Mouse (Mus musculus): ENCODE results near the gene Shisal2b. TPM values are rescaled to one million over a fixed set of nuclear protein-coding genes. Genes with fewer than 3 reads are reported as not detected.

Gene Shisal2b
- total RNA-seq, 2 experiments from 2014 or later, result 0.56 TPM; not detected in 1

- TF ChIP-seq CTCF (IDR thresholded peaks at IDR 0.05), result no peak
- intact Hi-C loops (cut with DNase I), result no loop called here
- DNase-seq, result no peak
- H3K4me3 ChIP-seq, result no peak overlapping the region
- no peak overlapping the region for H3K27ac ChIP-seq
Observed at GRCm38 (mm10) chr13:104843295-104844089, 20.2 kb downstream of the Shisal2b start.

- TF ChIP-seq CTCF (IDR thresholded peaks at IDR 0.05), result no peak
- no peak overlapping the region for H3K27ac ChIP-seq
- intact Hi-C loops (cut with DNase I), result no loop called here
- DNase-seq, result no peak
- H3K4me3 ChIP-seq, result no peak overlapping the region
Observed at GRCm38 (mm10) chr13:104841937-104842336, 21.8 kb downstream of the Shisal2b start.

- intact Hi-C loops (cut with DNase I), result no loop called here
- TF ChIP-seq CTCF (IDR thresholded peaks at IDR 0.05), result no peak
- H3K4me3 ChIP-seq, result no peak overlapping the region
- DNase-seq, result no peak
- H3K27ac ChIP-seq, result no peak overlapping the region
Observed at GRCm38 (mm10) chr13:104837628-104838027, 26.1 kb downstream of the Shisal2b start.

GRCm38 (mm10) chr13:104832811-104833210 is 30.9 kb downstream of the Shisal2b start:
- H3K4me3 ChIP-seq, result no peak overlapping the region
- no peak for DNase-seq
- intact Hi-C loops (cut with DNase I), result no loop called here
- H3K27ac ChIP-seq, result no peak overlapping the region
- no peak for TF ChIP-seq CTCF (IDR thresholded peaks at IDR 0.05)

GRCm38 (mm10) chr13:104825470-104825869 is 38.2 kb downstream of the Shisal2b start:
- intact Hi-C loops (cut with DNase I), result no loop called here
- DNase-seq, result no peak
- TF ChIP-seq CTCF (IDR thresholded peaks at IDR 0.05), result no peak
- Histone ChIP-seq H3K4me3 (no peak overlapping the region), H3K27ac (no peak overlapping the region)

- DNase-seq, result no peak
- intact Hi-C loops (cut with DNase I), result no loop called here
- Histone ChIP-seq H3K4me3 (no peak overlapping the region), H3K27ac (no peak overlapping the region)
- TF ChIP-seq CTCF (IDR thresholded peaks at IDR 0.05), result no peak
Observed at GRCm38 (mm10) chr13:104822411-104822838, 41.3 kb downstream of the Shisal2b start.

- no peak overlapping the region for H3K27ac ChIP-seq
- H3K4me3 ChIP-seq, result no peak overlapping the region
- intact Hi-C loops (cut with DNase I), result no loop called here
- no peak for DNase-seq
- TF ChIP-seq CTCF (IDR thresholded peaks at IDR 0.05), result no peak
Observed at GRCm38 (mm10) chr13:104821908-104822307, 41.8 kb downstream of the Shisal2b start.

GRCm38 (mm10) chr13:104821192-104821591 is 42.5 kb downstream of the Shisal2b start:
- Histone ChIP-seq H3K4me3 (no peak overlapping the region), H3K27ac (no peak overlapping the region)
- TF ChIP-seq CTCF (IDR thresholded peaks at IDR 0.05), result no peak
- intact Hi-C loops (cut with DNase I), result no loop called here
- no peak for DNase-seq

GRCm38 (mm10) chr13:104817696-104818095 is 46.0 kb downstream of the Shisal2b start:
- intact Hi-C loops (cut with DNase I), result loop anchor here (5.0 kb wide), 1 partner anchor 590 kb away; the partner anchor contains the start of genes Cenpk and Ppwd1
- peak overlapping the region; percentile 100 for H3K27ac ChIP-seq

GRCm38 (mm10) chr13:104816635-104817571 is 46.8 kb downstream of the Shisal2b start, which contains the start of gene Cwc27:
TSS of gene Cwc27 (minus strand) at chr13:104817142.
- intact Hi-C loops (cut with DNase I), result loop anchor here (5.0 kb wide), 1 partner anchor 590 kb away; the partner anchor contains the start of genes Cenpk and Ppwd1
- Histone ChIP-seq H3K4me3 (peak within 1 kb of the TSS; percentile 77), H3K27ac (peak within 1 kb of the TSS; percentile 100)
- no peak for TF ChIP-seq CTCF (IDR thresholded peaks at IDR 0.05)
- peak; percentile 81 for DNase-seq

More at GRCm38 (mm10) chr13:104817696-104818095, 46.0 kb downstream of the Shisal2b start:
- peak overlapping the region; percentile 77 for H3K4me3 ChIP-seq
- no peak for TF ChIP-seq CTCF (IDR thresholded peaks at IDR 0.05)
- no peak for DNase-seq

- TF ChIP-seq CTCF (IDR thresholded peaks at IDR 0.05), result no peak
- peak overlapping the region; percentile 100 for H3K27ac ChIP-seq
Observed at GRCm38 (mm10) chr13:104816270-104816634, 47.4 kb downstream of the Shisal2b start.

GRCm38 (mm10) chr13:104805681-104806080 is 58.0 kb downstream of the Shisal2b start:
- Histone ChIP-seq H3K4me3 (no peak overlapping the region), H3K27ac (no peak overlapping the region)
- no peak for DNase-seq
- TF ChIP-seq CTCF (IDR thresholded peaks at IDR 0.05), result peak; percentile 65
- intact Hi-C loops (cut with DNase I), result no loop called here

More at GRCm38 (mm10) chr13:104816270-104816634, 47.4 kb downstream of the Shisal2b start:
- intact Hi-C loops (cut with DNase I), result loop anchor here (5.0 kb wide), 1 partner anchor 589 kb away; the partner anchor contains the start of genes Cenpk and Ppwd1
- no peak for DNase-seq
- peak overlapping the region; percentile 77 for H3K4me3 ChIP-seq

All from gastrocnemius, adult 2 months (tissue).